Mouse (Mus musculus) ES-E14 (cell line): ENCODE results near the gene Rgs6. TPM values are rescaled to one million over a fixed set of nuclear protein-coding genes. Genes with fewer than 3 reads are reported as not detected.

ENCODE experiments used
- DNase-seq: peaks from one replicate; pipeline ENCODE4 v3.0.0-alpha.2; 2013; ENCODE audit warnings: low read depth, low spot score
- H3K27ac ChIP-seq: 2 replicates; pipeline ENCODE4 v1.5.1; 2012; ENCODE audit warnings: low read depth, mild to moderate bottlenecking, low read length, moderate library complexity, mixed read lengths; ENCODE audit not compliant: poor library complexity, insufficient read depth, severe bottlenecking
- H3K36me3 ChIP-seq: 2 replicates; pipeline ENCODE4 v1.6.1; 2012; ENCODE audit warnings: mild to moderate bottlenecking, low read length, moderate library complexity, mixed read lengths; ENCODE audit not compliant: control insufficient read depth, poor library complexity, insufficient read depth, severe bottlenecking
- H3K4me1 ChIP-seq, 2 experiments: fragments of 150-350 bp in 1 of 2; sonication (generic) in 1 of 2; 2 replicates each; pipeline ENCODE4 v1.6.1; 2012; ENCODE audit warnings: low read length in 2 of 2, mild to moderate bottlenecking in 1 of 2, mixed read lengths in 1 of 2; ENCODE audit not compliant: control insufficient read depth in 2 of 2, insufficient read depth in 2 of 2, poor library complexity in 1 of 2
- H3K4me3 ChIP-seq, 2 experiments: fragments of 150-350 bp in 1 of 2; sonication (generic) in 1 of 2; 2 replicates each; pipeline ENCODE4 v1.5.1; 2012; ENCODE audit warnings: low read length in 2 of 2, low read depth in 1 of 2, mild to moderate bottlenecking in 1 of 2, mixed read lengths in 1 of 2; ENCODE audit not compliant: insufficient read depth in 1 of 2, poor library complexity in 1 of 2, severe bottlenecking in 1 of 2
- H3K9ac ChIP-seq: 2 replicates; pipeline ENCODE4 v1.6.1; 2012; ENCODE audit warnings: low read depth, mild to moderate bottlenecking, low read length, mixed read lengths; ENCODE audit not compliant: poor library complexity, insufficient read depth, severe bottlenecking
- H3K9me3 ChIP-seq: fragments of 150-350 bp; sonication (generic); 2 replicates; pipeline ENCODE4 v1.6.1; 2012; ENCODE audit warnings: low read depth, mild to moderate bottlenecking, low read length; ENCODE audit not compliant: control insufficient read depth, insufficient read depth
- CHD2 ChIP-seq: IDR thresholded peaks from 2 replicates; pipeline ENCODE4 v1.6.1; 2014; ENCODE audit warnings: mild to moderate bottlenecking, low read depth, low read length, inconsistent platforms
- HCFC1 ChIP-seq: IDR thresholded peaks from 2 replicates; pipeline ENCODE4 v1.6.1; 2012; ENCODE audit warnings: low read length, inconsistent platforms, borderline replicate concordance; ENCODE audit not compliant: insufficient read depth
- MAFK ChIP-seq: IDR thresholded peaks from 2 replicates; pipeline ENCODE4 v1.6.1; 2014; ENCODE audit warnings: mild to moderate bottlenecking, low read depth, low read length, inconsistent platforms; ENCODE audit not compliant: insufficient read depth
- ZC3H11A ChIP-seq: IDR thresholded peaks from 2 replicates; pipeline ENCODE4 v1.6.1; 2012; ENCODE audit warnings: low read depth, mild to moderate bottlenecking, inconsistent platforms, low read length, borderline replicate concordance
- ZNF384 ChIP-seq: IDR thresholded peaks from 2 replicates; pipeline ENCODE4 v1.6.1; 2012; ENCODE audit warnings: low read depth, low read length, inconsistent platforms
- in situ Hi-C, 2 experiments: fragments of 600-800 bp; cut with MboI; formaldehyde crosslinking; loops; one replicate each; pipeline ENCODE4 v1.15.1; 2025; ENCODE audit warnings: low sequenced_read_pairs in 2 of 2, inconsistent platforms in 1 of 2; ENCODE audit not compliant: unreplicated experiment in 2 of 2
- total RNA-seq: library from RNA; depleted of rRNA; stranded (reverse); fragments of 300-350 nt; gene quantifications from 2 replicates; pipeline ENCODE4 v1.2.3, GENCODE M21; 2012

Gene Rgs6
- total RNA-seq, 1 experiment: 0.49 TPM

DNA sequence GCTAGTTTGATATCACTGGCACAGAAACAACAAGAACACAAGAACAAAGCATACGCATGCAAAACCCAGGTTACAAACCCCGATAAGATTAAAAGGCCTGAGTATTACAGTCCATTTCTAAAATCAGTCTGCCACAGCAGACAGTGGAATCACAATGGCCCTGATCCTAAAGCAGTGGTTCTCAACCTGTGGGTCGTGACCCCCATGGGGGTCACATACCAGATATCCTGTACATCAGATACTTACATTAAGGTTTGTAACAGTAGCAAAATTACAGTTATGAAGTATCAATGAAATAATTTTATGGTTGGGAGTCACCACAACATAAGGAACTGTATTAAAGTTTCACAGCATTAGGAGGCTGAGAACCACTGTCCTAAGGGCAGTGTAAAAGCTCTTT lies 488.1 kb downstream of the Rgs6 start:
- Histone ChIP-seq H3K27ac (no peak overlapping the region), H3K36me3 (no peaks in the 10 kb centered on the region), H3K9ac (no peak overlapping the region), H3K4me3 (no peak overlapping the region), H3K9me3 (no peaks in the 10 kb centered on the region), H3K4me1 (no peaks in the 10 kb centered on the region)
- TF ChIP-seq MAFK: no peak
- TF ChIP-seq HCFC1: no peak
- TF ChIP-seq ZC3H11A: no peak
- no peak for TF ChIP-seq ZNF384
- TF ChIP-seq CHD2: peak; percentile 69
- DNase-seq: no peak
- in situ Hi-C loops: no loop called here

DNA sequence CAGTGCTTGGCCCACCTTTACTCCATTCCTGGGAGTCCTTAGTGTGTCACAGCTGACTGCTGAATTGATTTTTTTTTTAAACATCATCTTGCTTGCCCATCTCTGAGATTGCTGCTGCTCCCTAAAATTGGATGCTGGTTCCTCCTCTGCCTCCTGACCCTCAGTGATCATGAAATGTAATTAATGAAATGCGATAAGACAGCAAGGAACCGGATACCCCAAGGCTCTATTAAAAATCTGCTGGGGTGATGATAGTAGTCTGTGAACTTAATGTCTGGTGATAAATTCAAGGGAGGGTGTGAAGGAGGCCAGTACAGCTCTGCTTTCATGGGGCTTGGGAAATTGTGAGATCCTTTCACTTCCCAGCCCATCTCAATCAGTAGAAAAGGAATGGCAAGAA lies 489.4 kb downstream of the Rgs6 start:
- Histone ChIP-seq H3K27ac (no peak overlapping the region), H3K4me3 (no peak overlapping the region), H3K9me3 (no peaks in the 10 kb centered on the region), H3K36me3 (no peaks in the 10 kb centered on the region), H3K4me1 (no peaks in the 10 kb centered on the region), H3K9ac (no peak overlapping the region)
- in situ Hi-C loops: no loop called here
- DNase-seq: no peak
- no peak for TF ChIP-seq CHD2
- no peak for TF ChIP-seq ZC3H11A
- no peak for TF ChIP-seq HCFC1
- TF ChIP-seq ZNF384: no peak
- TF ChIP-seq MAFK: no peak

DNA sequence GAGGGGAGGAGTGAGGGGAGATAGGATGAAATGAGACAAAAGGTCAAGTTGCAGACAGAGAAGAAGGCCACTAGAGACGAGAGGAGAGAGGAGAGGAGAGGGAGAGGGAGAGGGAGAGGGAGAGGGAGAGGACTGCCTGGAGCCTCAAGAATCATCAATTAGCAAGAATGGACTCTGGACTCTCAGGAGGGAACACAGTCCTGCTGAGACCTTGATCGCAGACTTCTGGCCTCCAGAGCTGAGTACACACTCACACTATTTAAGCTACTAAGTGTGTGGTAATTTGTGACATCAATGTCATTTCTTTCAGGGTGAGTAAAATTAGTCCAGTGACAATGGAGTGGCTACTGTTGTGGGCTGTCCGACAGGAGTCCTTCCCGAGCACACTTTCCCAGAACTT lies 495.3 kb downstream of the Rgs6 start:
- DNase-seq: no peak
- TF ChIP-seq CHD2 (no peak), ZC3H11A (no peak), MAFK (no peak), ZNF384 (no peak), HCFC1 (no peak)
- Histone ChIP-seq H3K9me3 (no peaks in the 10 kb centered on the region), H3K36me3 (no peaks in the 10 kb centered on the region), H3K27ac (no peak overlapping the region), H3K4me1 (peaks cover 0 to 5% of the 10 kb centered on the region in 2 experiments; a peak in 1 of 4 replicates), H3K4me3 (no peak overlapping the region), H3K9ac (no peak overlapping the region)
- in situ Hi-C loops: no loop called here

DNA sequence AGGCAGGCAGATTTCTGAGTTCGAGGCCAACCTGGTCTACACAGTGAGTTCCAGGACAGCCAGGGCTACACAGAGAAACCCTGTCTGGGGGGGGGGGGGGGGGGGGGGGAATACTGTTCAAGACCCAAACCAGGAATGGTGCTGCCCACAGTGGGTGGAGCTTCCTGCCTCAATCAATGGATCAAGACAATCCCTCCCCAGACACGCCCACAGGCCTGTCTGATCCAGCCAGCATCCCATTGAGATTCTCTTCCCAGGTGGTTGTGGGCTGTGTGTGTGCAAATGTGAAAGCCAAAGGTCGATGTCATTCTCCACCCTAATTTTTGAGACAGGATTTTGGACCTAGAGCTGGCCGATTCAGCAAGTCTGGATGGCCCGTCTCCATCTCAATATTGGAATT lies 496.5 kb downstream of the Rgs6 start:
- no peaks in the 10 kb centered on the region for H3K9me3 ChIP-seq
- no peaks in the 10 kb centered on the region for H3K36me3 ChIP-seq
- no peak overlapping the region for H3K9ac ChIP-seq
- H3K27ac ChIP-seq: no peak overlapping the region
- TF ChIP-seq HCFC1 (no peak), ZNF384 (no peak), MAFK (no peak), CHD2 (no peak), ZC3H11A (no peak)
- in situ Hi-C loops: no loop called here
- H3K4me1 ChIP-seq: peaks cover 0 to 5% of the 10 kb centered on the region in 2 experiments; a peak in 1 of 4 replicates
- H3K4me3 ChIP-seq: no peak overlapping the region
- peak; percentile 51 for DNase-seq

GRCm38 (mm10) chr12:83087010-83087409 lies 498.9 kb downstream of the Rgs6 start:
- no peak overlapping the region for H3K4me3 ChIP-seq
- TF ChIP-seq CHD2: no peak
- no peak for TF ChIP-seq ZC3H11A
- no peak for TF ChIP-seq ZNF384
- no peak for TF ChIP-seq HCFC1
- no peak for TF ChIP-seq MAFK
- in situ Hi-C loops: no loop called here
- no peaks in the 10 kb centered on the region for H3K9me3 ChIP-seq
- H3K9ac ChIP-seq: no peak overlapping the region
- peaks cover 0 to 5% of the 10 kb centered on the region in 2 experiments; a peak in 1 of 4 replicates for H3K4me1 ChIP-seq
- DNase-seq: no peak
- no peaks in the 10 kb centered on the region for H3K36me3 ChIP-seq
- H3K27ac ChIP-seq: no peak overlapping the region
